8 mouse cellular contexts compared by ENCODE assay signal in the genomic region with DNA sequence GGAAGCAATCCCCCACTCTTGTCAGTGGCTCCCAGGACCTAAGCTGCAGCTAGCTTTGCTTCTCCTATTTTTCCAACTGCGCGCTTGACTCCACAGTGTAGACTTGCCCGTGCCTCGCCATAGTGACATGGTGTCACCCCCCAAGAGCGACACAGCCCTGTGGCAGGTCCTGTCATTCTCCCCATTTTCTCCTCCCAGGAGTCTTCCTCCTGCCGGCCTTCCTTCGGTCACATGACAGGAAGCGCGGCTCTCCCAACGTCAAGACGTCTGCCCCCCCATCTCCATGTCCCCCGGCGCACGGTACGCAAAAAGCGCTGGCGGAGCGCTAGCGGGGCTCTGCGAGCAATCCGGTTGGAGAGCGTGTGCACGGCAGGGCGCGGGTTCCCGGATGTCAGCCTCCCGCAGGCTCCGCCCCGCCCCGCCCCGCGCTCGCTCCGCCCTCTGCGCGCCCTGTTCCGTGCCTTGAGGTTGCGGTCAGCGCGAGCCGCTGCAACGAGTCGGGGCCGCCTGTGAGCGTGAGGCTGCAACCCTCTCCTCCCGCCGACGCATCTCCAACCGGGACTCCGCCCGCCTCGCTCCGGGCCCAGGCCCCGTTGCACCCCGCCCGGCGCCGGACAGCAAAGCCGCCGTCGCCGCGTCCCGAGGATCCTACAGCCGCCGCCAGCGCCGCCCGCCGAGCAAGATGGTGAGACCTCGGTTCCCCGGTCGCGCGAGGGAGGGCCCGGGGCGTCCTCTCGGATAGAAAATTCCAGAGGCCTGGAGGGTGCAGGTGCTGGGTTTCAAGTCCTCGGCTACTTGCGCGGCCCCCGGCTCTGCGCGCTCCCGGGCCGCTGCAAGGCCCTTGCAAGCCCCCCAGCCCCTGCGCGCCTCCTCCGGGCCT. TPM values are rescaled to one million over a fixed set of nuclear protein-coding genes. Genes with fewer than 3 reads are reported as not detected.
DNase-seq lines count a peak whose midpoint lies in the region; ATAC-seq and TF ChIP-seq lines count a peak whose summit lies in the region.

Ppp3r1 (plus strand) TSS at position 406 of the 880 bp plus-strand sequence.

- peak; percentile 78 for TF ChIP-seq POLR2A in kidney, adult 2 months (IDR thresholded peaks at IDR 0.05; ENCODE audit: low read depth, low read length)
- peak; percentile 71 for TF ChIP-seq POLR2A in spleen, adult 2 months (IDR thresholded peaks at IDR 0.05; ENCODE audit: low read depth, low read length)

- H3K36me3 ChIP-seq in embryonic facial prominence, embryonic 13.5 days, result no peaks in the 10 kb centered on the region
- no peaks in the 10 kb centered on the region for H3K36me3 ChIP-seq in kidney, adult 2 months (ENCODE audit: control insufficient read depth, insufficient read depth, low read length)
- no peaks in the 10 kb centered on the region for H3K36me3 ChIP-seq in limb, embryonic 12.5 days
- H3K36me3 ChIP-seq in midbrain, embryonic 15.5 days (replicated peaks), result no peaks in the 10 kb centered on the region
- H3K36me3 ChIP-seq in spleen, adult 2 months (ENCODE audit: control insufficient read depth, insufficient read depth, low read length), result no peaks in the 10 kb centered on the region

- under 1% methylated on average over 88 of the region's 89 CpGs for WGBS in embryonic facial prominence, embryonic 13.5 days
- WGBS in kidney, adult 2 months, result under 1% methylated on average over 86 of the region's 89 CpGs
- under 1% methylated on average over 72 of the region's 89 CpGs for WGBS in limb, embryonic 12.5 days
- WGBS in midbrain, embryonic 15.5 days, result under 1% methylated on average over 84 of the region's 89 CpGs
- WGBS in spleen, adult 2 months, result under 1% methylated on average over 89 of the region's 89 CpGs

- peak; percentile 98 for ATAC-seq in embryonic facial prominence, embryonic 13.5 days (ENCODE audit: insufficient number of reproducible peaks, insufficient read depth, low FRiP score, low TSS enrichment, low read depth)
- peak; percentile 99 for ATAC-seq in limb, embryonic 12.5 days (ENCODE audit: insufficient number of reproducible peaks, insufficient read depth, low FRiP score, low TSS enrichment, low read depth)
- peak; percentile 98 for ATAC-seq in midbrain, embryonic 15.5 days (replicated peaks)

- peak within 1 kb of the TSS; percentile 98 for H3K27ac ChIP-seq in embryonic facial prominence, embryonic 13.5 days
- H3K27ac ChIP-seq in kidney, adult 2 months (ENCODE audit: insufficient read depth, low read depth, low read length), result peak within 1 kb of the TSS; percentile 66
- peak within 1 kb of the TSS; percentile 97 for H3K27ac ChIP-seq in limb, embryonic 12.5 days
- H3K27ac ChIP-seq in midbrain, embryonic 15.5 days, result peak within 1 kb of the TSS; percentile 96
- H3K27ac ChIP-seq in spleen, adult 2 months (ENCODE audit: insufficient read depth, low read length), result peak within 1 kb of the TSS; percentile 91

- peak within 1 kb of the TSS; percentile 80 for H3K4me2 ChIP-seq in embryonic facial prominence, embryonic 13.5 days
- H3K4me2 ChIP-seq in limb, embryonic 12.5 days, result peak within 1 kb of the TSS; percentile 73
- peak within 1 kb of the TSS; percentile 68 for H3K4me2 ChIP-seq in midbrain, embryonic 15.5 days

- peak within 1 kb of the TSS; percentile 99 for H3K9ac ChIP-seq in embryonic facial prominence, embryonic 13.5 days
- H3K9ac ChIP-seq in limb, embryonic 12.5 days (replicated peaks), result peak within 1 kb of the TSS; percentile 98
- H3K9ac ChIP-seq in midbrain, embryonic 15.5 days, result peak within 1 kb of the TSS; percentile 99

- TF ChIP-seq CTCF in kidney, adult 2 months (conservative IDR thresholded peaks at IDR 0.05; ENCODE audit: insufficient read depth, insufficient read length, low read depth, low read length), result no peak
- TF ChIP-seq CTCF in spleen, adult 2 months (IDR thresholded peaks at IDR 0.05; ENCODE audit: extremely low read depth, insufficient read depth, insufficient read length, insufficient replicate concordance), result no peak

- peaks cover 30% of the 10 kb centered on the region for H3K4me1 ChIP-seq in embryonic facial prominence, embryonic 13.5 days
- peaks cover 2% of the 10 kb centered on the region; the same call in 1 of the 2 replicates for H3K4me1 ChIP-seq in kidney, adult 2 months (ENCODE audit: control insufficient read depth, insufficient read depth, low read length)
- peaks cover 23% of the 10 kb centered on the region for H3K4me1 ChIP-seq in limb, embryonic 12.5 days (replicated peaks)
- H3K4me1 ChIP-seq in midbrain, embryonic 15.5 days, result peaks cover 37% of the 10 kb centered on the region
- H3K4me1 ChIP-seq in spleen, adult 2 months (ENCODE audit: control insufficient read depth, insufficient read depth, insufficient read length), result peaks cover 2% of the 10 kb centered on the region; the same call in 1 of the 2 replicates

- peak; percentile 98 for DNase-seq in 3134 (ENCODE audit: extremely low read depth, insufficient read length, low spot score)
- peak; percentile 98 to 99 for DNase-seq in adrenal gland, postnatal 36 days
- peak; percentile 97 to 98 for DNase-seq in heart, adult 18-20 months
- peak; percentile 98 for DNase-seq in kidney, adult 2 months
- peak; percentile 79 to 97 for DNase-seq in spleen, adult 2 months (ENCODE audit: low read depth in 1 of 2, low spot score in 2 of 2)

- H3K27me3 ChIP-seq in embryonic facial prominence, embryonic 13.5 days, result no peaks in the 10 kb centered on the region
- no peaks in the 10 kb centered on the region for H3K27me3 ChIP-seq in kidney, adult 2 months (replicated peaks; ENCODE audit: control insufficient read depth, insufficient read depth, low read length)
- H3K27me3 ChIP-seq in limb, embryonic 12.5 days, result no peaks in the 10 kb centered on the region
- H3K27me3 ChIP-seq in midbrain, embryonic 15.5 days (replicated peaks), result no peaks in the 10 kb centered on the region
- H3K27me3 ChIP-seq in spleen, adult 2 months (ENCODE audit: control insufficient read depth, insufficient read depth, low read length), result no peaks in the 10 kb centered on the region

- peak within 1 kb of the TSS; percentile 98 for H3K4me3 ChIP-seq in embryonic facial prominence, embryonic 13.5 days
- H3K4me3 ChIP-seq in kidney, adult 2 months (ENCODE audit: insufficient read depth, low read depth, low read length), result peak within 1 kb of the TSS; percentile 63
- peak within 1 kb of the TSS; percentile 96 for H3K4me3 ChIP-seq in limb, embryonic 12.5 days (replicated peaks)
- H3K4me3 ChIP-seq in midbrain, embryonic 15.5 days, result peak within 1 kb of the TSS; percentile 100
- H3K4me3 ChIP-seq in spleen, adult 2 months (ENCODE audit: extremely low read depth, insufficient read depth, insufficient read length), result peak within 1 kb of the TSS; percentile 96

- no peaks in the 10 kb centered on the region for H3K9me3 ChIP-seq in embryonic facial prominence, embryonic 13.5 days
- H3K9me3 ChIP-seq in limb, embryonic 12.5 days, result no peaks in the 10 kb centered on the region
- H3K9me3 ChIP-seq in midbrain, embryonic 15.5 days, result no peaks in the 10 kb centered on the region

RNA-seq across cellular contexts. Expression of gene Ppp3r1, which starts in this region (rescaled TPM):
- 100 to 1,000 TPM in 1 of 2 experiments, 10 to 100 TPM in 1; 92.5 to 111 TPM for total RNA-seq in adrenal gland, postnatal 36 days (2021)
- 87.8 and 89.1 TPM in 2 replicates for polyA plus RNA-seq in embryonic facial prominence, embryonic 13.5 days (2015; fragmentation: Nextera tagmentation; extraction: Ambion mirVana)
- 10 to 100 TPM; 65.7 to 66.1 TPM for total RNA-seq in heart, adult 18-20 months (2021)
- 30.9 and 36.5 TPM in 2 replicates for polyA plus RNA-seq in kidney, adult 2 months (2012; rRNA removed)
- 86.9 and 88.6 TPM in 2 replicates for polyA plus RNA-seq in limb, embryonic 12.5 days (2016; fragmentation: Nextera tagmentation; extraction: Ambion mirVana)
- polyA plus RNA-seq in midbrain, embryonic 15.5 days (2015; fragmentation: Nextera tagmentation; extraction: Ambion mirVana), result 195 and 200 TPM in 2 replicates
- 25.6 and 29.7 TPM in 2 replicates for polyA plus RNA-seq in spleen, adult 2 months (2012; rRNA removed)

Comparison
In these comparisons a context has a peak if more than half of its experiments do, and no peak if none do; other contexts are left out.
1. Peak in every context shown above with its lines: DNase-seq, ATAC-seq, H3K4me3 ChIP-seq and H3K27ac ChIP-seq.